Mouse (Mus musculus) kidney, postnatal 14 days (tissue): ENCODE measurements around the gene Otogl.

Experiments used
- DNase-seq: peaks from one replicate; pipeline ENCODE4 v3.0.0; 2022; ENCODE audit warnings: mixed read lengths

Gene Otogl

DNA sequence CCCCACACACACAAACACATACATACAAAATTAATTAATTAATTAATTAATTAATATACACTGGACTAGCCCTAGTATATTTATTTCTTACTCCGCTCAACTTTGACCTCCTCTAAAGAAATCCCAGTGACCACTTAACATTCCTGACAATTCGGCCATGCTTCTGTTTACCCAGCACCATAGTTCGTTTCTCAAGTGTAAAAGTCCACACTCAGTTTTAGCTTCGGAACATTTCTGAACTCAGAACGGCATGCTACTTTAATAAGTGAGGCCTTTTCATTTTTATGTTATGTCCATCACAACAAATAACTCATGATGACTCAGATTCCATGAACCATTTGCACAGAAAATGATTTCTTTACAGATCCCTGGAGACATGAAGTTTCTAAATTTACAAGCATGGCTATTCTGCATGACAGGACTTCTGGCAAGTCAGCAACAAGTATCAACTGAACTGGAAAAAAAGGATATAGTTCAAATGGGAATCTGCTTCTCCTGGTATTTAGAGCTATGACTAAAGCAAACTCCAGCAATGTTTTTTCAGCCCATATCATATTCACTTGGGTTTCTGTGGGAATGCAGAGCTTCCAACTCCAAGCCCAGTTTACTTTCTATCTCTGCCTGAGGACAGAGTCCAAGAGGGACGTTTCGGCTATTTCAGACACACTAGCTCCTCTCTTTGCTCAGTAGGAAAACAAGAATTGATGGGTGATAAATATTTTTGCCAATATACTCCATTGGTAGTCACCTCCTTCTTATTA, 6.5 kb downstream of the Otogl start:
- peak; percentile 5 for DNase-seq

DNA sequence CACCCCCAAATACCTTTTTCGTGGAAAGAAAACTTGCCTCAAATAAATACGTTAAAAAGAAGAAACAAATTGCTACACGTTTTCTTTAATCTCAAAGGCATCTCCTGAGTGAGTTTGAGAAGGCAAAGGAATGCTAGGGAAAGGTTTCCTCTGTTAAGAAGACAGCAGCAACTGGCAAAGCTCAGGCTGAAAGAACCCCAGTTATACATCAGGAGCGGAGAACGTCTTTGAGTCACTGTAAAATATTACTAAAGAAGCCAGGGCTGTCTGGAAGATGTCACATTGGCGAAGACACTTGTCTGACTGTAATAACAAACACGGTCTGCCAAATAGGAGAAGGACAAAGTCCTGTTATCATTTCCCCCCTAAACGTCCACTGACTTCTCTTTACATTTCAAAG, 10.0 kb downstream of the Otogl start:
- DNase-seq, result no peak

GRCm38 (mm10) chr10:107901204-107901879, 10.6 kb downstream of the Otogl start:
- no peak for DNase-seq

DNA sequence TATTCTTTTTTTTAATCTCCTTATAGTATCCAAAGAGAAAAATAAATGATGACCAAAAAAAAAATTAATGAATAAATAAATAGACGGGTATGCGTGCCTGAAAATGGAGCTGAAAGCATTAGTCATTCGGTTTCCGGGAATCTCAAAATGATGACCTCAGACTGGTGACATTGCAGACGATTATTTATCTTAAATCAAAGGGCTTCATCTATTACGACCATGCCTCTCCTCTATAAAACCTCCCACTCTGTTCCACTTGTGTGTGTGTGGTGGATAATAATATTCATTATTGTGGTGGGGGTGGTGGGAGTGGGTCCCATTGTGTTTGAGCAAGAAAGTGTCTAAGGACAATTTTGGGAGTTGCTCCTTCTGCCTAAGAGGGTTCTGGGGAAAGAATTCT, 12.0 kb downstream of the Otogl start:
- DNase-seq, result no peak

GRCm38 (mm10) chr10:107896158-107896557, 15.8 kb downstream of the Otogl start:
- no peak for DNase-seq

DNA sequence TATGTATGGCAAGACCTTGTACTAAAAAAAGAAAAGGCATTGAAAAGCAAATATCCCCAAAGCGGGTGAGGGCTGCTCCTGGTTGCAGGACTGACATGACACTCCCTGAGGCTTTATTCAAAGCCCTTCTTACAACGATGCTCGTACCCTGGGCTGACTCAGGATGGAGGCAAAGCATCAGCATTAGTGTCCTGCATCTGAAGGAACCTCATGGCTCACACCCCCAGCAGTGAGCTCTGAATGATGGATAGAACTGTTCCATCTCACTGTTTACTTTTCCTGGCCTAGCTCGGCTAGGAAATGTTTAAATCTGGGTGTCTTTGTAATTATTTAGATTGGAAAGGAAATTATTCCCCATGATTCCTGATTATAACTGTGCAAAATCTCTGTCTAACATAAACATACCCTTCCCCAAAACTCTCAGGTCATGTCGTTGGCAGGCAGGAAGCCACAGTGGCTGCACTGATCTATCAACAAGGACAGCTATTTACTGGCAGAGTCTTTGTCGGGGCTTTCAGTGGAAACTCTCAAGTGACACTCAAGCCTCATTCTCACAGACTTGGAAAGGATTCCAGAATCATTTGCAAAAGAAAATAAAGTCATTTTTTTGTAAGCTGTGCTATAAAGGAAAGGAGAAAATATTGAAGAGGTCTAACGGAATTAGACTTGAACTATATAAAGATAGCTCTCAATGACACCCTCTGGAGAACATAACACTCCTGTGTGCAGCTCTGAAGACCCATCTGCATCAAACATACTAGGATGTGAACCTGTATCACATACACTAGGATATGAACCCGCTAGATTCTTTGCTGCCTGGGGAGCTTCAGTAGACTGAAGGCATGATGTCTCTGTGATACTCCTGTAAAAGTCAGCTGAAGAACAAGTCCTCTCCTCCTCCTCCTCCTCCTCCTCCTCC, 17.0 kb downstream of the Otogl start:
- DNase-seq, result no peak

DNA sequence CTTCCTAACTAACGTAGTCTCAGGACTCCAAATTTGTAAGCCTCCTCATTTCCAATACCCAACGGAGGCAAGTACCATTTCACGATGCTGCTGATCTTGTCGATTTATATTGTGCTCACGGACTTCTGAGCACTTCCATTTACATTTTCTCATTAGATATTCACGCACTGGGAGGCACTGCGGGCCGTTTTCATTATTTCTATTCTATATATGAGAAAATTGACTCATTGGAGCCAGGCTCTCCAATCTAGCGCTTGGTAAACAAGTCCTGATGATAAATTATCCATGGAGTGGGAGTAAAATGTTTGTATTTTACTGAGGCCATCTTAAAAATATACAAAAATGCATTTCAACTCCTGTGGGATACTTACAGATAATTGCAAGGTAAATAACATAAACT, 21.5 kb downstream of the Otogl start:
- DNase-seq, result no peak

DNA sequence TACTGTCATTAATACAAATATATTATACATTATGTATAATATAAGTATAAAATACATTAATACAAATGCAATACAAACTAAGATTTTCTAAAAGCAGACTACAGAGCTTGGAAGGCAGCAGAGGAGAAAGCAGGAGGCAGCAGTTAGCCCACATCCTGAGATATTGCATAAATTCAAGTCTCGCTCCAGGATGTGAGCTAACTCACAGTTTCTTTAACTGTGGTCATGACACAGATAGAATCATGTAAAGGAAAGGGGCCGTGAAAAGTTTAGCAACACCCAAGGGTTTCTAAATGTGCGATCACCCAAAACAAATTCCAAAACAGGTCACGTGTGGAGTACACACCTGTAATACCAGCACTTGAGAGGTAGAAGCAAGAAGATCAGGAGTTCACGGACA, 39.4 kb downstream of the Otogl start:
- DNase-seq, result no peak

- no peak for DNase-seq
These were observed 39.8 kb downstream of the Otogl start for GRCm38 (mm10) chr10:107872109-107872508.

- DNase-seq, result no peak
These were observed 41.4 kb downstream of the Otogl start for GRCm38 (mm10) chr10:107870540-107870939.

DNA sequence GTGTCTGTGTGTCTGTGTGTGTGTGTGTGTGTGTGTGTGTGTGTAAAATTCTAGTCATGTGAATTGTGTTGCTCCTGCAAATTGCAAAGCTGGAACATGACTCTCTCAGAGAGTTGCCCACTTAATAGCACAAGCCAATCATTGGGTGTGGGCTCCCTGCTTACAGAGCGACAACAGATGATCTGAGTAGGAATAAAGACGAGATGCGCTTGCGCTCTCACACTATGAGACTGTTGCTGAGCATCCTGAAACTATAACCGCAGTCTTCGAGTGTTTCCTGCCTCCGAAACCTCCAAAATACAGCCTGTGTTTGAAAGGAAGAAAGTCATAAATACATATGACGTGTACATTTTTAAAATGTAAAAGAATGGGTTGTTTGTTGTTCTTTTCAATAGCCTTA, 43.0 kb downstream of the Otogl start:
- no peak for DNase-seq

DNA sequence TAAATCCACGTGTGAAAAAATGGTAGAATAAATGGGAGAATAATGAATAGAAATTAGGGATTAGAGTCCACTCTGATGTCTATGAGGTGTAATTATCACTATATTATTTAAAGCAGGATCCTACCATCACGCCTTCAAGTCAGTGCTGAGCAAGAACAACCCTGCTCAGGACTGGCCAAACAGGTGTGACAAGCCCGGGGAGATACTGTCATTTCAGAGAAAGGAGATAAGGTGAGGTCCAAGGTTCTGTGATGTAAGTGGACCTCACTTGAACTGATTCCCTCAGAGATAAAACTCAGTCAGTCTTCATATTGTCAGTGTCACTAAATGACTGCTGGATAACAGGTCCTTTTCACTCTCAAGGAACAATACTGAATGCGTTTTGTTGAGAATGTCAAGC, 44.5 kb downstream of the Otogl start:
- DNase-seq, result no peak

DNA sequence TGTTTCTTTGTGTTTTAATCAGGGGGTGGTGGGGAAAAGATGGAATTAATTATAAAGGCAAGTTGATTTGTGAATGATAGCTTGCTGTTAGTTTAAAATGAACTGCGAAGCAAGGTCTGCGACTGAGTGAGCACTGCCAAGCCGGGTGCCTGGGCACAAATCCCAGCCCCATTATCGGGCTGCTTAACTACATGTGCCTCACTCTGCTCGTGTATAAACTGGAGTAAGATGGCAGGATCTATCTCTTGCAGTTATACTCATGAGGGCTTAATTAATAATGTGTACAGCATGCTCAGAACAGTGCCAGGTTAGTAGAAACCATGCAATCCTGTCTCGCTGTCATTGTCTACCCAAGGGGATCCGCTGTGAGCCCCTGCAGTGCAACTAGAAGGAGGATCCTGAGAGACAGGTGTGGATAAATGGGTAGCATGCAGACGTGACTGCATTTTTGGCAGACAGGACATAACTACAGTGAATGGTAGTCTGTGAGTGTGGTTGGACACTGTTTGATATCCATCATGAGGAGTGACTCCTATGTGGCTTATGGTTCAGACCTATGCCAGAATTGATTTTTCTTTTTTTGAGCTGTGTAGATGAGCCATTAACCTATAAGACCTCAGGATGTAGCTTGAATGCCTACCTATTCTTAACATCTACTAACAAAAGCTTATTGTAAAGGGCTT, 51.6 kb downstream of the Otogl start:
- DNase-seq, result no peak

GRCm38 (mm10) chr10:107859220-107859619, 52.7 kb downstream of the Otogl start:
- no peak for DNase-seq

- peak; percentile 37 for DNase-seq
These were observed 53.2 kb downstream of the Otogl start for GRCm38 (mm10) chr10:107858684-107859083.

GRCm38 (mm10) chr10:107844906-107845305, 67.0 kb downstream of the Otogl start:
- DNase-seq, result no peak

GRCm38 (mm10) chr10:107834452-107835239, 77.3 kb downstream of the Otogl start:
- DNase-seq, result no peak

DNA sequence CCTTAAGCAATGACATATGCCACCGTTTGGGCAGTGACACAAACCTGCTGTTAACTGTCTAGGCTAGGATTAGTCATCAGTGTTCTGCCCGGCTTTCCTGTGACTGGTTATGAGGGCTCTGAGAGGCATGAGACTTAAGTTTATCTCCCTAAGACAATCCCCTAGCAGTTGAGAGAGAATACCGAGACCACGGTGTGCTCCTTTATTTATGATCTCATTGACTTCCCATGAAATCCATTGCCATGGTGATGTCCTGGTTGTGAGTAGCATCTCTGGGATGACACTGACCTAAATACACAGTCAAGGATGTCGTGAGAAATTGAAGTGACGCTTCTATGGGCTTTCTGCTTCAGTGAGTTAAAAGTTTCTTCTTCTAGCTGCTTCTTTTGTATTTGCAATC, 82.8 kb downstream of the Otogl start:
- DNase-seq, result no peak

DNA sequence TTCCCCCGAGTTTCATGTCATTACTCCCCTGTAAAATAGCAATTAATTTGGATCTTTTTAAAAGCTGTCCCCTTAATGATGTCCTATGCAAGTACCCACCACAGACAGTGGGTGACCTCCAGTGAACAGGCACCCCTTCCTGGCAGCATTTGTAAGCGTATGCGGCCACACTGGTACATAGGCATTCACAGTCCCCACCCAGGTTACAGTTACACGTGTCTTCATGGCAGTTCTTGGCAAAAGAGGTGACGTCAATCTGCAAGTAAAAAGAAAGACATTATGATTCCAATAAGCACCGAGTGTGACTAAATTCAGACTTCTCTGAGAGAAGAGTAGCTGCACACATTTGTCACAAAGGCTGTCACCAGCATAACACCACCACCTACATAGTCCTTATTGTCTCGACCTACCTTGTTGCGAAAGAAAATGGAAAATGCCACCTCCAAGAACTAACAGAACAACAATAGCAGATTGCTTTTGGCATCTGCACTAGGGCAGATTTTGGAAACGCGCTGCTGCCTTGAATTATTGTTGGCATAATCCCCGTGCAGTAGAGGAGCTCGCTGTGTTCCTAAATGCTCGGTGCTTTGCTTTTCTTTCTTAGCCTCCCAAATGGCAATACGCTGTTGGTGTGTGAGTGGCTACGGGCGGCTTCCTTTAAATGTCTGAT, 98.0 kb downstream of the Otogl start:
- no peak for DNase-seq

GRCm38 (mm10) chr10:107810649-107811398, 101.1 kb downstream of the Otogl start:
- no peak for DNase-seq

GRCm38 (mm10) chr10:107805203-107805602, 106.7 kb downstream of the Otogl start:
- DNase-seq, result no peak
